Mouse (Mus musculus) urinary bladder, adult 2 months (tissue): ENCODE data around the gene Yeats4. TPM values are rescaled to one million over a fixed set of nuclear protein-coding genes. Genes with fewer than 3 reads are reported as not detected.

Experiments
- DNase-seq: peaks from one replicate; pipeline ENCODE4 v3.0.0; 2022; ENCODE audit warnings: low spot score
- polyA plus RNA-seq: library from polyadenylated mRNA; depleted of rRNA; stranded (reverse); fragments of >200 nt; gene quantifications from 2 replicates; pipeline ENCODE4 v1.2.3, GENCODE M21; 2012; rRNA removed

Gene Yeats4
- polyA plus RNA-seq, 1 experiment, result 37.8 TPM

DNA sequence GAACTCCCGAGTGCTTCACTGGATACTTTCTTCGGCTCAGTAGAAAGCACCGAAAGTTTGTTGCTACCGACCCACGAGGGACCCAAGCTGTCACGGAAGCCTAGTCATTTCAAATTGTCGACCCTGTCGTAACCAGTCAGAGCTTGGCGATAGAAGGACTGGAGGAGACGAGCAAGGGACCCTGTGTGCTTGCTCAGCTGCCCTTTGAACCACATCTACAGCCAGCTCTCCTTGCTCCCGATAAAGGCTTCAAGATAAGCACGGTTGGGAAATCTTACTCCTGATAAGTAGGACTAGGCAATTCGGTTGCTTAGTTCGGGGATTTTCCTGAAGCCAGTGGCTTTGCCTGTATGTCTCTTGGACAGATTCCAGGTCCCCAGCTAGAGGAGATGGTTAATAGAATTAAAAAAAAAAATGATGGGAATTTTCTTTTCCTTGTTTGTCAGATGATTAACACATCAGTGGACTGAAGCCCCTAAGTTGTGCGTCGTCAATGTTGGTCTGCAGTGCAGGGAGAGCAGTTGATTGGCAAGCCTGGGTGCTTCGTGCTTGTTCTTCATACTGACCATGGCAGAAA lies 21.2 kb downstream of the Yeats4 start:
- no peak for DNase-seq

DNA sequence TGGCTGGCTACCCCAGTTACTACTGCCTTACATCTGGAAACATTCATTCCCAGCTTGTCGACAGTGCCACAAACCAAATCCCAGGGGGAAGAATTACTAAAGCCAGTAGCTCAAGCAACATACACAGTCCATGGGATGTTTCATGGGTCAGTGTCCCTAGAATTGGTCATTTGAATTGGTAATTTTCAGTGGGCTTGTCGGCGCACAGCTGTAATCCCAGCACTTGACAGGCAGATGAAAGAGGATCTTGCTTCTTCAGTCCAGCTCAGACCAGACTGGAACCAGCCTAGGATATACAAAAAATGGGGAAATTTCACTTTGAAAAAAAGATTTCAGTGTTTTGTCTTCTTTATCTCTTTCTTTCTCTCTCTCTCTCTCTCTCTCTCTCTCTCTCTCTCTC lies 24.6 kb downstream of the Yeats4 start:
- DNase-seq, result no peak

DNA sequence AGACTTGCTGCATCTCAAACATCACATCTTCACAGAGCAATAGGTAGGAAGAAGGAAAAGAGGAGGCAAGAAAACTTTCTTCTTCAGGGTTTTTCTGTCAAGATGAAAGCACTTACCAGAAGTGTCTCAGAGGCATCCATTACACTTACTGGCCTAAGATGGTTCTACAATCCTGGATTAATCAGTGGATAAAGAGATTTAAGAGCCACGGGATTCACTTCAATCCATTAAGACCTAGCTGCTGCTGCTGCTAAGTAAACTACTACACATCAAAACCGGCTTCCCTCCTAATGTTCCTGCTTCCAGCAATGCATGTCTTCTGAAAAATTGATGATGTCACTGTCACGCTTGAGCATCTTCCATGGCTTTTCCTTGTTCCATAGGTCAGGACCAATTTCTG lies 27.6 kb downstream of the Yeats4 start:
- DNase-seq, result no peak

- DNase-seq, result no peak
Observed at GRCm38 (mm10) chr10:117195748-117196147, 28.6 kb downstream of the Yeats4 start.

- DNase-seq, result no peak
Observed at GRCm38 (mm10) chr10:117195005-117195404, 29.3 kb downstream of the Yeats4 start.

- no peak for DNase-seq
Observed at GRCm38 (mm10) chr10:117193364-117193763, 30.9 kb downstream of the Yeats4 start.

DNA sequence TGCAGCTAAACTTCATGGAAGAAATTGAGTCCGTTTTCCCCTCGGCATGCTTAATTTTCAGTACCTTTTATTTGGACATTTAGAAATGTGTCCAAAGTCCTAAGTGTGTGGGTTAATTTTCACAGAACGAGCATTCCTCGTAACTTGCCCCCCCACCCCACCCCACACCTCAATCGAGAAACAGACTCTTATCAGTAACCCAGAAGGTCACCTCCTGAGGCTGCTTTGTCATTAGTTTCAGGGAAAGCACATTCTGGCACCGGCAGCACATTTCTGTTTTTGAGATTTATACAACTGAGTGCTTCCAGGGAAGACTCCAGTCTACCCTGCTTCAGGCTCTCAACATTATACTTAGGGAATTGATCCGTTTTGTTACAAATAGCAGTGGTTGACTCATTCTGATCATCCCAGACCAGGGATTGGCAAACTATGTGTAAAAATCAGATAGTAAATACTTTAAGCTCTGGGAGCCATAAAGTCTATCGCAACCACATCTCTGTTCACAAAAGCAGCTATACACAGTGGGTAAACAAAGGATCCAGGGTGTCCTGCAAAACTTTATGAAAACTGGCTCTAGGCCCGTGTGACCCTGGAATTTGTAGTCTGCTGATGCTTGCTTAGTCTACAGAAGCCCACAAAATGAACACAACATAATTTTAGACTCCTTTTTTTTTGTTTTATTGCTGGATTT lies 38.8 kb downstream of the Yeats4 start:
- no peak for DNase-seq

- no peak for DNase-seq
Observed at GRCm38 (mm10) chr10:117181098-117181497, 43.2 kb downstream of the Yeats4 start.

GRCm38 (mm10) chr10:117174645-117175044 lies 49.7 kb downstream of the Yeats4 start:
- DNase-seq, result no peak

GRCm38 (mm10) chr10:117173566-117174438 lies 50.5 kb downstream of the Yeats4 start:
- DNase-seq, result no peak

DNA sequence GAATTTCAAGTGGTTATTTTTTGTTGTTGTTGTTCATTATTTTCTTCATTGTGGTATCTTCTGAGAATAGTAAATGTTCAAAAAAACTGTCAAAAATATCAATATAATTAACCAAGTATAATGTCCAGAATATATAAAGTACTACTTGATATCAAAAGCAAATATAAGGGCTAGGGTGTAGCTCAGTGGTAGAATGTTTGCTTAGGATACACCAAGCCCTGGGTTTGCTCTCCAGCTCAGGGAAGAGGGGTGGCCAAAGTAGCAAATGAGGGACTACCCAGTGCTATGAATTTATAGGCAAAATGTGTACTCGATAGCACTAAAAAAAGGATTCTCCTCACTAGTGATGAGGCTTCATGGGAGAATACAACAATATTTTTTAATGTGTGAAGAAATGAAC lies 51.2 kb downstream of the Yeats4 start:
- no peak for DNase-seq

GRCm38 (mm10) chr10:117172069-117172468 lies 52.2 kb downstream of the Yeats4 start:
- no peak for DNase-seq

DNA sequence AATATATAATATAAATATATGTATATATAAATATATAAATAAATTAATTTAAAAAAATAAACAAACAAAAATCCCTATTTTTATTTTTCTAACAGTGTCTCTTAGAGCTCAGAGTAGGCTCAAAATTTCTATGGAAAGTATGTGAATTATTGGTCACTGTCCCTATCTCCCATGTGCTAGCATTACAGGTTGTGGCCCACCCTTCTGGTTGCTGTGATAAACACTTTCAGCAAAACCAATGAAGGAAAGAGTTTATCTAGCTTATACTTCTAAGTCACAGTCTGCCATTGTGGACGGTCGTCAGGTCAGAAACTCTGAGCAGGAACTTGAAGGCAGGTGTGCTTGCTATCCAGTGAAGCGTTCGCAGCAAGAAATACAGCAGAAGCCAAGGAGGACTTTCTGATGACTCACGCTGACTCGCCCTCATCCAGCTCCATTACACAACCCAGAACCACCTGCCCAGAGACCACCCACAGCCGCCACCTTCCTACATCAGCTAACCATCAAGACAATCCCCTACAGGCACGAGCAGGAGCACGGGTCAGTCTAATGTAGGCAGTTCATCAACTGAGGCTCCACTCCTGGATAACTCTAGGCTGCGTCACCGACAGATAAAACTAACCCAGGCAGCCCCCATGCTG lies 57.4 kb downstream of the Yeats4 start:
- no peak for DNase-seq

Other genes with a start within 250 kb of the Yeats4 start
- gene Best3, start 238.2 kb downstream of the Yeats4 start, polyA plus RNA-seq, result 0.14 and 0.21 TPM in 2 replicates
- 0.24 and 0.30 TPM in 2 replicates for gene Lrrc10, start 179.2 kb downstream of the Yeats4 start, polyA plus RNA-seq
- gene Cct2, start 160.7 kb downstream of the Yeats4 start, polyA plus RNA-seq, result 162 and 163 TPM in 2 replicates
- gene Frs2, start 76.0 kb downstream of the Yeats4 start, polyA plus RNA-seq, result 21.5 and 23.9 TPM in 2 replicates
- not detected in 2 replicates for gene 9530003J23Rik, start 14.2 kb upstream of the Yeats4 start, polyA plus RNA-seq
- 437 and 439 TPM in 2 replicates for gene Lyz2, start 57.8 kb upstream of the Yeats4 start, polyA plus RNA-seq
- 9.3 and 12.6 TPM in 2 replicates for gene Lyz1, start 68.4 kb upstream of the Yeats4 start, polyA plus RNA-seq
- gene Cpsf6, start 155.5 kb upstream of the Yeats4 start, polyA plus RNA-seq, result 35.9 and 43.5 TPM in 2 replicates